Mouse (Mus musculus) heart, embryonic 16.5 days (tissue): ENCODE data around the gene Metrnl. TPM values are rescaled to one million over a fixed set of nuclear protein-coding genes. Genes with fewer than 3 reads are reported as not detected.

Experiments
- ATAC-seq: fragments of 200-750 bp; cut with Nextera tagmentation; replicated peaks from 2 replicates; pipeline ENCODE4 v1.8.0; 2017; ENCODE audit warnings: moderate number of reproducible peaks; ENCODE audit not compliant: insufficient read depth, low FRiP score; ENCODE audit errors: extremely low read depth
- H3K27ac ChIP-seq: fragments of 300-500 bp; sonication (generic); 2 replicates; pipeline ENCODE4 v1.5.1; 2014; ENCODE audit warnings: mild to moderate bottlenecking, low read length, control low read depth, moderate library complexity
- H3K27me3 ChIP-seq: fragments of 300-500 bp; sonication (generic); 2 replicates; pipeline ENCODE4 v1.6.1; 2014; ENCODE audit warnings: low read length, mixed read lengths; ENCODE audit not compliant: control insufficient read depth, insufficient read depth
- H3K36me3 ChIP-seq: fragments of 300-500 bp; sonication (generic); 2 replicates; pipeline ENCODE4 v1.6.1; 2014; ENCODE audit not compliant: control insufficient read depth, insufficient read depth
- H3K4me1 ChIP-seq: fragments of 300-500 bp; sonication (generic); 2 replicates; pipeline ENCODE4 v1.6.1; 2014; ENCODE audit warnings: low read length, mixed read lengths; ENCODE audit not compliant: control insufficient read depth, insufficient read depth
- H3K4me2 ChIP-seq: fragments of 300-500 bp; sonication (generic); 2 replicates; pipeline ENCODE4 v1.6.1; 2014; ENCODE audit warnings: low read depth, mild to moderate bottlenecking, control low read depth, low read length
- H3K4me3 ChIP-seq: fragments of 300-500 bp; sonication (generic); 2 replicates; pipeline ENCODE4 v1.5.1; 2014; ENCODE audit warnings: mild to moderate bottlenecking, control low read depth, low read length
- H3K9ac ChIP-seq: fragments of 300-500 bp; sonication (generic); 2 replicates; pipeline ENCODE4 v1.6.1; 2014; ENCODE audit warnings: low read length, control low read depth
- H3K9me3 ChIP-seq: fragments of 300-500 bp; sonication (generic); replicated peaks from 2 replicates; pipeline ENCODE4 v1.6.1; 2016; ENCODE audit warnings: low read length; ENCODE audit not compliant: control insufficient read depth
- WGBS: fragments of 180-500 bp; shearing (Covaris S2); extraction: QIAGEN DNeasy Blood & Tissue Kit; methylation state at CpG from one replicate; pipeline ENCODE4 v1.1.7; 2014; 5-methylcytosine and 5-hydroxymethylcytosine counted together
- polyA plus RNA-seq: library from polyadenylated mRNA; unstranded; fragments of >200 nt; fragmentation: Nextera tagmentation; extraction: Ambion mirVana; gene quantifications from 2 replicates; pipeline ENCODE4 v1.2.1, GENCODE M21; 2015

The Metrnl gene
- polyA plus RNA-seq, 1 experiment from 2014 or later: 27.5 TPM

DNA sequence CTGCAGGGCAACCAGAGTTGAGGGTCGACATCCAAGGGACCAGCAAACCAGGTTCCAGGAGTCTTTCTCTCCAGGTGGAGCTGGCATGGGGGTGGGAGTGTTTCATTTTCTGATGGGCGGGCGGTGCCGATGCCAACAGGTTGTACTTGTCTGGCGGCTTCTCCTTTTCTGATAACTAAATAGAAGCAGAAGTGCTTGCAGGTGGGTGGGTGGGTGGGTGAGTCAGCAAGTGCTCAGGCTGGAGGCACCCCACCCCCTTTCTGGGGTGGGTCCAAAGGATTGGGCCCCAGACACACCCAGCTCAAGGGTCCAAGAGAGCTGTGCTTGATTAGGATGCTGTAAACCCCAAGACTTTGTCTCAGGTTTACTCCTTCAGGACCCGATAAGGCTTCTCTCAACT, 11.6 kb downstream of the Metrnl start:
- H3K9me3 ChIP-seq: no peaks in the 10 kb centered on the region
- H3K27ac ChIP-seq: no peak overlapping the region
- ATAC-seq: no peak
- H3K36me3 ChIP-seq: peaks cover 21% of the 10 kb centered on the region
- H3K4me1 ChIP-seq: no peaks in the 10 kb centered on the region
- 87% methylated on average over 6 of the region's 6 CpGs for WGBS
- no peaks in the 10 kb centered on the region for H3K27me3 ChIP-seq
- H3K4me2 ChIP-seq: no peak overlapping the region
- no peak overlapping the region for H3K4me3 ChIP-seq
- no peak overlapping the region for H3K9ac ChIP-seq

DNA sequence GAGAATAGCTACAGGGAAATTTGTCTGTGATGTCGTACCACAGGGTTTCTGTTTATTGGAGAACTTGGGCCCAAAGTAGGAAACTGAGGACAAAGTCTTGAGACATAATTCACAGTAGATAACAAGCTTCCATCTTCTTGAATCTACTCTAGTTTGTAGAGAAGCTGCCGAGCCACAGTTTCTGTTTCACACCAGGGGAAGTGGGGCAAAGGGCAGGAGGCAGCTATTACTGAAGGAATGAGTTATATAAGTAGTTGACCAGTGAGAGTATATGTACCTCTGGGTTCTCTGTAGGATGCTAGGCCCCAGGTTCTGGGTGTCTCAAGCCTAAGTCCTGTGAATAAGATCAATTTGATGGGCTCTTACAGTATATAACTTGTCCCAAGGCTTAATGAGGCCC, 12.2 kb downstream of the Metrnl start:
- H3K9ac ChIP-seq: no peak overlapping the region
- no peak overlapping the region for H3K4me3 ChIP-seq
- no peak overlapping the region for H3K27ac ChIP-seq
- no peak overlapping the region for H3K4me2 ChIP-seq
- H3K4me1 ChIP-seq: no peaks in the 10 kb centered on the region
- no peaks in the 10 kb centered on the region for H3K9me3 ChIP-seq
- H3K27me3 ChIP-seq: no peaks in the 10 kb centered on the region
- H3K36me3 ChIP-seq: peaks cover 23% of the 10 kb centered on the region
- 84% methylated on average over 2 of the region's 2 CpGs for WGBS
- no peak for ATAC-seq

DNA sequence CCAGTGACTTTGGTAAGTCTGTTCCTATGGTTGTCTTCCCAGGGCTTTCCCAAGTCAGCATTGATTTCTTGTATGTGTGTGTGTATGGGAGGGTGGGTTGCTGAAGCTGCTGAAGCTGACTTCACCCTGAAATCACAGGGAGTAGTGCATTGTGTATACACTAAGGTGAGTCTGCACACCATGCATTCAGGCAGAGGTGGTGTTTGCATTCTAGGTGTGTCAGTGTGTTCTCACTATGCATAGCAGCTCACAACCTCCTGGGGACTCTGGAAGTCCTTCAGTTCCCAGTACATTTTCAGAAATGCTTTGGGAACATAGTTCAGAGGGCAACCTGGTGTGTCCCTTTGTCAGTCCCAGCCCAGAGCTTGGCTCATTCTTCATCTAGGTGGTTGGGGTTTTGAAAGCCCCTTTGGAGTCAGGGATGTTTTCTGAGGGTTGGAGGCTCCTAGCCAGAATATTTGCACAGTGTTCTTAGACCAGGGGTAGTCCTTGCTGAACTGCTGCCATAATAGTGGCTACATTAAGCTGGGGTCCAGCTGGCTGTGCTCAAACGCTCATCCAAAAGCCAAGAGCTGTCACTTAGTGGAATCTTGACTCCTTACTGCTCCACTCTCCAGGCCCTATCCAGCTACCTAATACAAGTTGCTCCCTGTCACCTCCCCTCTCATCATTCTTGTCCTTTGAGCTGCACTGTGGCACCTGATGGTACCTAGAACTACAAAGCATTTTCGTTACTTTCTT, 13.6 kb downstream of the Metrnl start:
- ATAC-seq: no peak
- Histone ChIP-seq H3K9me3 (no peaks in the 10 kb centered on the region), H3K4me2 (no peak overlapping the region), H3K27me3 (no peaks in the 10 kb centered on the region), H3K4me1 (no peaks in the 10 kb centered on the region), H3K9ac (no peak overlapping the region), H3K36me3 (peaks cover 23% of the 10 kb centered on the region), H3K4me3 (no peak overlapping the region), H3K27ac (no peak overlapping the region)
- 76% methylated on average over 2 of the region's 2 CpGs for WGBS

DNA sequence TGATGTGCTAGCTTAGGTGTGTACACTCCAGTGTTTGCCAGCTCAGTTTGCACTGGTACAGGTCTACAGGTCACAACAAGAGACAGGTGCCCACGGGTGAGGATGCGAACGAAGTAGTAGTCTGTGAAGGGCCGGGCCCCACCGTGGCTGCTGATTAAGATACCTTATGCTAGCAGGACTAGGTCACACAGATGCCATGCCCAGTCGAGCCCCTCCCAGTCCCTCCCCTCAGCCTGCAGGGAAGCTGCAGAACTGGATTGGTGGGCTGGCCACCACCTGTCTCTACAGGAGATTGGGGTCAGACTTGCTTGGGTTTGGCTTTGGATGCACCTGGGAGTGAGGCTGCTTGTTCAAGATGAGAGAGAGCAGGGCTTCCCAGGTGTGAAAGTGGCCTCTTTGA, 16.4 kb downstream of the Metrnl start:
- H3K36me3 ChIP-seq: peaks cover 23% of the 10 kb centered on the region
- ATAC-seq: no peak
- no peak overlapping the region for H3K27ac ChIP-seq
- no peak overlapping the region for H3K9ac ChIP-seq
- H3K4me3 ChIP-seq: no peak overlapping the region
- WGBS: 60% methylated on average over 6 of the region's 6 CpGs
- no peaks in the 10 kb centered on the region for H3K9me3 ChIP-seq
- no peaks in the 10 kb centered on the region for H3K4me1 ChIP-seq
- H3K27me3 ChIP-seq: no peaks in the 10 kb centered on the region
- H3K4me2 ChIP-seq: no peak overlapping the region

DNA sequence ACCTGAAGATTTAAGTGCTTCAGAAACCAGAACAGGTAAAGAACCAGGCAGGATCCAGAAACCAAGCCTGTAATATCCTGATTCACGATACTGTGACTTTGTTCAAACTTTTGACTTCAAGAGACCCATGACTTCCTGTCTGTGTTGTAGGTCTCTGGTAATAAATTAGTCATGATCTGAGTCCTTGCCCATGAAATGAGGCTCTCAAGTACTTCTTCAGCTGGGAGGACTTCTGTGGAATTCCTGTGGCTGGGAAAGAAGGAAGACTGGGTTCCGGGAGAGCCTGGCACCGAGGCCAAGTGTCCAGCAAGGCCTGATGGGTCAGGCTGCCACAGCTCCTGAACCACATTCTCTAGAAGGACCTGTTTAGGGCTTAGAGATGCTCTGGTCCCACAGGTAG, 19.4 kb downstream of the Metrnl start:
- Histone ChIP-seq H3K27me3 (no peaks in the 10 kb centered on the region), H3K4me3 (no peak overlapping the region), H3K9me3 (no peaks in the 10 kb centered on the region), H3K27ac (no peak overlapping the region), H3K9ac (no peak overlapping the region), H3K4me1 (no peaks in the 10 kb centered on the region), H3K4me2 (no peak overlapping the region), H3K36me3 (peaks cover 14% of the 10 kb centered on the region)
- no peak for ATAC-seq
- 70% methylated on average over 3 of the region's 3 CpGs for WGBS

DNA sequence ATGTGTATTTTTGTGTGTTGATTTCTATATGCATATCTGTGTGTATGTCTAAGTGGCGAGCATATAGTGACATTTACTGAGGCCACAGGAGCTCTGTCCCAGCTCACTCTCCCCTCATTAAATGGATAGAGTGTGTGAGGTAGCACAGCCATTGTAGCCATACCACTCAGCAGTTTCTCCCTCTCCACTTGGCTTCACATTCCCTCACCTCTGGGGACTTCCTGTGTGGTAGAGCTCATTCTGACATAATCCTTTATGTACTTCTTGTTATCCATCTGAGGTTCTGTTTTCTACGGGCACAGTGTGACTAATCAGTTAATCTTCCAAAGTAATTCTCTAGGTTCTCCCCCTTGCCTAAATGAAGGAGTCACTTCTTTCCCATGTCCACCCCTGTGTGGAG, 21.1 kb downstream of the Metrnl start:
- no peak overlapping the region for H3K4me3 ChIP-seq
- H3K4me1 ChIP-seq: no peaks in the 10 kb centered on the region
- no peaks in the 10 kb centered on the region for H3K9me3 ChIP-seq
- WGBS: 72% methylated on average over 2 of the region's 2 CpGs
- no peaks in the 10 kb centered on the region for H3K27me3 ChIP-seq
- no peak for ATAC-seq
- no peak overlapping the region for H3K27ac ChIP-seq
- 0 out of 2 replicates have a peak, but pooled peaks cover 2% of the 10 kb centered on the region for H3K36me3 ChIP-seq
- no peak overlapping the region for H3K9ac ChIP-seq
- no peak overlapping the region for H3K4me2 ChIP-seq

DNA sequence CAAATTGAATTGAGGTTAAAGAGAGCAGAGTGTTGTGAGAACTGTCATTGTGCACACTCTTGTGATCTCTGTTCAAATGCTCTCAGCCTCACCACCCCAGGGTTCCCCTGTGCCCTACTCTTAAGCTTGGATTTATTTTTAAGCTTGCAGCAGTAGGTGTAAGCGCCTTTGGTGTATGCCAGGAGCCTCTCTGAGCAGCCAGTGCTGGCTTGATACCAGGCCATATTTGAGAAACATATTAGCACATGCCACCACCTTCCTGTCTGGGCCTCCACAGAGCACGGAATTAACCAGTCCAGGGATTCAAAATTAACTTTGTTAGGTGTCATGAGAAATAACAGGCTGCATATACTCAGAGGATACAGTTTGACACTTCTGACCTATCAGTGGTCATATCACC, 25.3 kb downstream of the Metrnl start:
- ATAC-seq: no peak
- Histone ChIP-seq H3K9me3 (no peaks in the 10 kb centered on the region), H3K4me2 (no peak overlapping the region), H3K4me3 (no peak overlapping the region), H3K9ac (no peak overlapping the region), H3K4me1 (no peaks in the 10 kb centered on the region), H3K27ac (no peak overlapping the region), H3K27me3 (no peaks in the 10 kb centered on the region), H3K36me3 (no peaks in the 10 kb centered on the region)
- 65% methylated on average over 2 of the region's 2 CpGs for WGBS

DNA sequence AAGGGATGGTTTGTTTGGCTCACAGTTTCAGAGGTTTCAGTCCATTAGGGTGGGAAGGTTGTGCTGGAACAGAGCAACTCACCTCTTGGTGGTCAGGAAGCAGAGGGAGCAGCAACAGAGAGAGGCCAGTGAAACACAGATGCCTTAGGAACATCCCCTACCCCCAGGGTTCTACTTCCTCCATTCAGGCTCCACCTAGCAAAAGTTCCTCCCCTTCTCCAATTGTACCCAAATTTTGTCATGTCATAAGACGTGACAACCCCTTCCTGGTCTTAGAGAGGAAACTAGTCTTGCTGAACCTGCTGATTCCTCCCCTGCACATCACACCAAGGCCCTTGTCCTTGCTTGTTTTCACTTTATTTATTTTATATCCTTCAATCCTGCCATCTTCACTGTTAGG, 32.8 kb downstream of the Metrnl start:
- Histone ChIP-seq H3K9ac (no peak overlapping the region), H3K27ac (no peak overlapping the region), H3K27me3 (no peaks in the 10 kb centered on the region), H3K9me3 (no peaks in the 10 kb centered on the region), H3K36me3 (no peaks in the 10 kb centered on the region), H3K4me1 (no peaks in the 10 kb centered on the region), H3K4me3 (no peak overlapping the region), H3K4me2 (no peak overlapping the region)
- WGBS: 46% methylated on average over 1 of the region's 1 CpGs
- no peak for ATAC-seq

DNA sequence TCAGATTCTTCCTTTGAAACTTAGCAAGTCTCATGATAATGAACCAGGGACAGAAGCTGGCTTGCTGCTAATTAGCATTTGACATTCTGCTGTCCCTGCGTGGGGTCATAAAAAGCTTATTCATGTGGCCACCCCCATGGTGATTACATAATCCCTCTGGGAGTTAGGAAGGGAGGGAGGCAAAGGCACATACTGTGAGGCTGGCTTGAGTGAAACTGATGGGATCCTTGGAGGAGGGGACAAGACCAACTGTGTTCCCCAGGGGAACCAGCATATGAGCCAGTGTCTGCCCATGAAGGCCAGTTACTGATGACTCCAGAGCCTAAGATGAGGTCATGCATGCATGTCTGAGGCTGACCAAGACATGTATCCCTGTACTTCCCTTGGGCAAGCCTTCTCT, 33.5 kb downstream of the Metrnl start:
- Histone ChIP-seq H3K27ac (no peak overlapping the region), H3K4me1 (no peaks in the 10 kb centered on the region), H3K4me2 (no peak overlapping the region), H3K27me3 (no peaks in the 10 kb centered on the region), H3K36me3 (no peaks in the 10 kb centered on the region), H3K4me3 (no peak overlapping the region), H3K9me3 (no peaks in the 10 kb centered on the region), H3K9ac (no peak overlapping the region)
- ATAC-seq: no peak
- WGBS: 24% methylated on average over 1 of the region's 1 CpGs
